Mouse (Mus musculus) skeletal muscle tissue, postnatal 0 days (tissue): ENCODE data around the gene Arid4a. TPM values are rescaled to one million over a fixed set of nuclear protein-coding genes. Genes with fewer than 3 reads are reported as not detected.

Experiments used
- polyA plus RNA-seq: library from polyadenylated mRNA; unstranded; fragments of >200 nt; fragmentation: Nextera tagmentation; extraction: Ambion mirVana; gene quantifications from 2 replicates; pipeline ENCODE4 v1.2.1, GENCODE M21; 2015

The Arid4a gene
- 18.0 and 20.2 TPM in 2 replicates for polyA plus RNA-seq

GRCm38 (mm10) chr12:71015363-71016210 is at the start of gene Arid4a:
Gene Arid4a, plus strand, starts transcription at chr12:71015990.

GRCm38 (mm10) chr12:70974441-70975266 is 41.1 kb upstream of the Arid4a start, which contains the start of gene Psma3:
Gene Psma3, plus strand, starts transcription at chr12:70974621.

GRCm38 (mm10) chr12:71111331-71111730 is 95.5 kb downstream of the Arid4a start, which contains the start of gene Tomm20l:
Gene Tomm20l, plus strand, starts transcription at chr12:71111428.

GRCm38 (mm10) chr12:71136130-71136973 is 120.6 kb downstream of the Arid4a start, which contains the start of the genes Timm9 and 2700049A03Rik:
Gene Timm9, minus strand, starts transcription at chr12:71136684.
Gene 2700049A03Rik, plus strand, starts transcription at chr12:71136848.

Other genes with a start within 250 kb of the Arid4a start
- gene Frmd6, start 190.5 kb upstream of the Arid4a start, polyA plus RNA-seq, result 18.4 and 18.8 TPM in 2 replicates
- 178 and 190 TPM in 2 replicates for gene Actr10, start 78.1 kb upstream of the Arid4a start, polyA plus RNA-seq
- 583 and 656 TPM in 2 replicates for gene Psma3, start 41.4 kb upstream of the Arid4a start, polyA plus RNA-seq
- not detected in 2 replicates for gene Tomm20l, start 95.4 kb downstream of the Arid4a start, polyA plus RNA-seq
- 63.3 and 65.5 TPM in 2 replicates for gene Timm9, start 120.7 kb downstream of the Arid4a start, polyA plus RNA-seq
- gene 2700049A03Rik, start 120.9 kb downstream of the Arid4a start, polyA plus RNA-seq, result 4.0 and 5.1 TPM in 2 replicates